Mouse (Mus musculus) urinary bladder, adult 2 months (tissue): Measurements from ENCODE around the gene Aurka. TPM values are rescaled to one million over a fixed set of nuclear protein-coding genes. Genes with fewer than 3 reads are reported as not detected.

Experiments used
- DNase-seq: peaks from one replicate; pipeline ENCODE4 v3.0.0; 2022; ENCODE audit warnings: low spot score
- polyA plus RNA-seq: library from polyadenylated mRNA; depleted of rRNA; stranded (reverse); fragments of >200 nt; gene quantifications from 2 replicates; pipeline ENCODE4 v1.2.3, GENCODE M21; 2012

Aurka gene
- polyA plus RNA-seq, 1 experiment, result 3.1 TPM

- DNase-seq, result no peak
These were observed 11.6 kb upstream of the Aurka start for GRCm38 (mm10) chr2:172381898-172382297.

GRCm38 (mm10) chr2:172381341-172381740, 11.0 kb upstream of the Aurka start:
- no peak for DNase-seq

GRCm38 (mm10) chr2:172380513-172380912, 10.2 kb upstream of the Aurka start:
- DNase-seq, result no peak

- DNase-seq, result no peak
These were observed 8.0 kb upstream of the Aurka start for GRCm38 (mm10) chr2:172378332-172378731.

- DNase-seq, result no peak
These were observed 6.7 kb upstream of the Aurka start for GRCm38 (mm10) chr2:172376999-172377515.

- no peak for DNase-seq
These were observed 6.2 kb upstream of the Aurka start for GRCm38 (mm10) chr2:172376551-172376950.

- no peak for DNase-seq
These were observed 923 bp upstream of the Aurka start for GRCm38 (mm10) chr2:172371258-172371657.

- no peak for DNase-seq
These were observed 7.2 kb downstream of the Aurka start for GRCm38 (mm10) chr2:172363176-172363575.

- no peak for DNase-seq
These were observed 14.5 kb downstream of the Aurka start for GRCm38 (mm10) chr2:172355833-172356232.

GRCm38 (mm10) chr2:172354761-172355160, 15.6 kb downstream of the Aurka start:
- no peak for DNase-seq

- no peak for DNase-seq
These were observed 17.1 kb downstream of the Aurka start for GRCm38 (mm10) chr2:172353218-172353617.

- no peak for DNase-seq
These were observed 19.6 kb downstream of the Aurka start for GRCm38 (mm10) chr2:172350773-172351172.

- DNase-seq, result no peak
These were observed 20.6 kb downstream of the Aurka start for GRCm38 (mm10) chr2:172349776-172350175.

- DNase-seq, result no peak
These were observed 21.9 kb downstream of the Aurka start for GRCm38 (mm10) chr2:172348297-172348950.

- DNase-seq, result no peak
These were observed 23.3 kb downstream of the Aurka start for GRCm38 (mm10) chr2:172346933-172347611.

GRCm38 (mm10) chr2:172346034-172346929, 24.1 kb downstream of the Aurka start:
- peak; percentile 36 for DNase-seq

GRCm38 (mm10) chr2:172345258-172345738, 25.0 kb downstream of the Aurka start, which contains the start of gene Fam210b:
Fam210b (plus strand) TSS chr2:172345565.
- peak; percentile 93 for DNase-seq

- DNase-seq, result no peak
These were observed 25.7 kb downstream of the Aurka start for GRCm38 (mm10) chr2:172344669-172345068.

GRCm38 (mm10) chr2:172343751-172344150, 26.6 kb downstream of the Aurka start:
- no peak for DNase-seq

GRCm38 (mm10) chr2:172341606-172342005, 28.7 kb downstream of the Aurka start:
- DNase-seq, result no peak

GRCm38 (mm10) chr2:172340936-172341335, 29.4 kb downstream of the Aurka start:
- DNase-seq, result no peak
